Mouse (Mus musculus): ENCODE data around the gene F7. TPM values are rescaled to one million over a fixed set of nuclear protein-coding genes. Genes with fewer than 3 reads are reported as not detected.

The F7 gene
- total and polyA plus RNA-seq, 3 experiments: not detected

DNA sequence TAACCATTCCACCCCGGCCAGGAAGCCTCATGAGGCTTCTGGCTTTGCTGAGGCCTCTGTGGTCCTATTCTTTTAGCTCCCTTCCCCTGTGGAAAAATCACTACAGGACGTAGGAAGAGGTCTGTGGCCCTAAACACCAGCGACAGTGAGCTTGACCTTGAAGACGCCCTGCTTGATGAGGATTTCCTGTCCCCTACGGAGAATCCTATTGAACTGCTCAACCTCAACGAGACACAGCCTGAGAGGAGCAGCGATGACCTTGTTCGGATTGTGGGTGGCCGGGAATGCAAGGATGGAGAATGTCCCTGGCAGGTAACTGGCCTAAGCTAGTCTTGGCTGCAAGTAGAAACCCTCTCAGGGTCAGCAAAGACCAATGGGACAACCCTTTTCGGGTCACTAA lies 24.7 kb downstream of the F7 start:
- Histone ChIP-seq H3K27ac (ENCODE audit: control insufficient read depth, low read depth, low read length) (no peak overlapping the region), H3K79me2 (ENCODE audit: control insufficient read depth, insufficient read depth, low read length, poor library complexity) (no peaks in the 10 kb centered on the region), H3K9ac (ENCODE audit: control insufficient read depth, low read depth, low read length, poor library complexity, severe bottlenecking) (no peak overlapping the region), H3K9me3 (replicated peaks; ENCODE audit: insufficient read depth, low read length) (no peaks in the 10 kb centered on the region), H3K27me3 (ENCODE audit: control insufficient read depth in 1 of 2, insufficient read depth in 2 of 2, low read length in 2 of 2) (peaks cover 15 to 20% of the 10 kb centered on the region in 2 experiments), H3K4me3 (ENCODE audit: control insufficient read depth in 1 of 2, insufficient read depth in 1 of 2, low read depth in 2 of 2, low read length in 2 of 2) (no peak overlapping the region), H3K36me3 (ENCODE audit: control insufficient read depth in 1 of 2, insufficient read depth in 2 of 2, low read length in 2 of 2) (no peaks in the 10 kb centered on the region), H3K4me1 (ENCODE audit: control insufficient read depth in 1 of 2, insufficient read depth in 2 of 2, low read length in 2 of 2) (no peaks in the 10 kb centered on the region)
- TF ChIP-seq TAL1 (IDR thresholded peaks at IDR 0.05; ENCODE audit: low read length) (no peak), ZNF384 (IDR thresholded peaks at IDR 0.05; ENCODE audit: low read depth, low read length) (no peak), MXI1 (IDR thresholded peaks at IDR 0.05; ENCODE audit: low read depth, low read length) (no peak), MAFK (IDR thresholded peaks at IDR 0.05; ENCODE audit: borderline replicate concordance, low read depth, low read length) (no peak), CTCF (IDR thresholded peaks at IDR 0.05 in 2 of 3, conservative IDR thresholded peaks at IDR 0.05 in 1 of 3; ENCODE audit: control insufficient read depth in 1 of 3, insufficient read depth in 1 of 3, low read depth in 2 of 3, low read length in 3 of 3, poor library complexity in 1 of 3, severe bottlenecking in 1 of 3) (no peak), MAZ (IDR thresholded peaks at IDR 0.05; ENCODE audit: low read depth, low read length) (no peak), POLR2A (IDR thresholded peaks at IDR 0.05; ENCODE audit: control insufficient read depth in 1 of 2, insufficient read depth in 1 of 2, low read depth in 1 of 2, low read length in 2 of 2, poor library complexity in 1 of 2) (no peak), CHD2 (IDR thresholded peaks at IDR 0.05; ENCODE audit: low read length) (no peak), ELF1 (IDR thresholded peaks at IDR 0.05; ENCODE audit: low read depth, low read length) (no peak), USF1 (IDR thresholded peaks at IDR 0.05; ENCODE audit: low read depth, low read length) (no peak), E2F4 (IDR thresholded peaks at IDR 0.05; ENCODE audit: borderline replicate concordance, low read depth, low read length) (no peak), GABPA (IDR thresholded peaks at IDR 0.05; ENCODE audit: low read depth, low read length) (no peak), SMC3 (IDR thresholded peaks at IDR 0.05; ENCODE audit: low read depth, low read length) (no peak), POLR2AphosphoS2 (IDR thresholded peaks at IDR 0.05; ENCODE audit: low read length) (no peak), ETS1 (IDR thresholded peaks at IDR 0.05; ENCODE audit: low read depth, low read length) (no peak), JUND (IDR thresholded peaks at IDR 0.05; ENCODE audit: low read depth, low read length) (no peak)
- DNase-seq (ENCODE audit: low read depth, low spot score): no peak

DNA sequence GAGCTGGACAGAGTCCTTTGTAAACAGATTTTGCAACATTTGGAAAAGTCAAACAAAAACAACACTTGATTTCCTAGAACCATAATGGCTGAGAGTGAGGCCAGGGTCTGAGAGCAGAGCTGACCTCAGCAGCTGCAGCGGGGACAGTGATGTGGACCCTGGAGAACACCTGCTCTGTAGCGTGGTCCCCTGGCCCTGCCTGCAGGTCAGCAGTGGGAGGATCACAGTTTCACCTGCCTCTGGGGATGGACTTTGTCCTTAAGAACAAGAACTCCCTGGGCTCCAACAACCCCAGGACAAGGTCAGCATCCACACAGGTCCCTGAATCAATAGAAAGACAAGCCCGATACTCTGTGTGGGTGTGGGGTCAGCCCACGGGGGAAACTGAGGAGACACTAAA lies 31.5 kb downstream of the F7 start:
- DNase-seq (ENCODE audit: low read depth, low spot score): no peak
- no peak for TF ChIP-seq CTCF (IDR thresholded peaks at IDR 0.05 in 2 of 3, conservative IDR thresholded peaks at IDR 0.05 in 1 of 3; ENCODE audit: control insufficient read depth in 1 of 3, insufficient read depth in 1 of 3, low read depth in 2 of 3, low read length in 3 of 3, poor library complexity in 1 of 3, severe bottlenecking in 1 of 3)
- no peak for TF ChIP-seq TBP (IDR thresholded peaks at IDR 0.05; ENCODE audit: low read depth, low read length)
- TF ChIP-seq MAFK (IDR thresholded peaks at IDR 0.05; ENCODE audit: borderline replicate concordance, low read depth, low read length): no peak
- TF ChIP-seq MAZ (IDR thresholded peaks at IDR 0.05; ENCODE audit: low read depth, low read length): no peak
- TF ChIP-seq MXI1 (IDR thresholded peaks at IDR 0.05; ENCODE audit: low read depth, low read length): no peak
- TF ChIP-seq SIN3A (IDR thresholded peaks at IDR 0.05; ENCODE audit: low read length): no peak
- TF ChIP-seq POLR2AphosphoS5 (IDR thresholded peaks at IDR 0.05; ENCODE audit: borderline replicate concordance, low read depth, low read length): no peak
- no peak for TF ChIP-seq ZKSCAN1 (IDR thresholded peaks at IDR 0.05; ENCODE audit: low read depth, low read length)
- no peak for TF ChIP-seq ETS1 (IDR thresholded peaks at IDR 0.05; ENCODE audit: low read depth, low read length)
- Histone ChIP-seq H3K79me2 (ENCODE audit: control insufficient read depth, insufficient read depth, low read length, poor library complexity) (no peaks in the 10 kb centered on the region), H3K27ac (ENCODE audit: control insufficient read depth, low read depth, low read length) (no peak overlapping the region), H3K4me3 (ENCODE audit: control insufficient read depth in 1 of 2, insufficient read depth in 1 of 2, low read depth in 2 of 2, low read length in 2 of 2) (no peak overlapping the region), H3K4me1 (ENCODE audit: control insufficient read depth in 1 of 2, insufficient read depth in 2 of 2, low read length in 2 of 2) (no peaks in the 10 kb centered on the region), H3K36me3 (ENCODE audit: control insufficient read depth in 1 of 2, insufficient read depth in 2 of 2, low read length in 2 of 2) (no peaks in the 10 kb centered on the region), H3K9ac (ENCODE audit: control insufficient read depth, low read depth, low read length, poor library complexity, severe bottlenecking) (no peak overlapping the region), H3K27me3 (ENCODE audit: control insufficient read depth in 1 of 2, insufficient read depth in 2 of 2, low read length in 2 of 2) (peaks cover 4 to 11% of the 10 kb centered on the region in 2 experiments; a peak in 3 of 4 replicates), H3K9me3 (replicated peaks; ENCODE audit: insufficient read depth, low read length) (no peaks in the 10 kb centered on the region)

Data from MEL (cell line).